Mouse (Mus musculus) heart, embryonic 12.5 days (tissue): ENCODE measurements at regions not wholly inside any gene's neighbourhood (a gene's known extent, or its start where the extent isn't known, plus 50 kb on each side); places are given as distances from the start of the nearest gene placed in this dataset.

Experiments
- ATAC-seq: fragments of 200-750 bp; cut with Nextera tagmentation; 2 replicates; pipeline ENCODE4 v1.8.0; 2017; ENCODE audit warnings: moderate TSS enrichment, moderate library complexity; ENCODE audit not compliant: insufficient number of reproducible peaks, low FRiP score
- H3K27ac ChIP-seq: fragments of 300-500 bp; sonication (generic); 2 replicates; pipeline ENCODE4 v1.5.1; 2016; ENCODE audit warnings: mild to moderate bottlenecking, moderate library complexity; ENCODE audit not compliant: poor library complexity, severe bottlenecking
- H3K27me3 ChIP-seq: fragments of 300-500 bp; sonication (generic); replicated peaks from 2 replicates; pipeline ENCODE4 v1.6.1; 2016; ENCODE audit warnings: mild to moderate bottlenecking, moderate library complexity
- H3K36me3 ChIP-seq: fragments of 300-500 bp; sonication (generic); 2 replicates; pipeline ENCODE4 v1.6.1; 2016; ENCODE audit warnings: mild to moderate bottlenecking, moderate library complexity
- H3K4me1 ChIP-seq: fragments of 300-500 bp; sonication (generic); replicated peaks from 2 replicates; pipeline ENCODE4 v1.6.1; 2016; ENCODE audit warnings: mild to moderate bottlenecking
- H3K4me2 ChIP-seq: fragments of 300-500 bp; sonication (generic); 2 replicates; pipeline ENCODE4 v1.6.1; 2016; ENCODE audit warnings: mild to moderate bottlenecking, moderate library complexity
- H3K4me3 ChIP-seq: fragments of 300-500 bp; sonication (generic); 2 replicates; pipeline ENCODE4 v1.5.1; 2016; ENCODE audit warnings: mild to moderate bottlenecking
- H3K9ac ChIP-seq: fragments of 300-500 bp; sonication (generic); 2 replicates; pipeline ENCODE4 v1.6.1; 2016; ENCODE audit warnings: mild to moderate bottlenecking, moderate library complexity
- H3K9me3 ChIP-seq: fragments of 300-500 bp; sonication (generic); replicated peaks from 2 replicates; pipeline ENCODE4 v1.6.1; 2016; ENCODE audit warnings: mild to moderate bottlenecking, moderate library complexity
- WGBS: fragments of 180-500 bp; shearing (Covaris S2); methylation state at CpG from one replicate; pipeline ENCODE4 v1.1.7; 2016; 5-methylcytosine and 5-hydroxymethylcytosine counted together

GRCm38 (mm10) chr5:4654186-4654585 is 103.6 kb downstream of the Fzd1 start:
- H3K4me1 ChIP-seq, result no peaks in the 10 kb centered on the region
- H3K9ac ChIP-seq, result no peak overlapping the region
- H3K27ac ChIP-seq, result no peak overlapping the region
- H3K4me3 ChIP-seq, result no peak overlapping the region
- H3K4me2 ChIP-seq, result no peak overlapping the region
- no peaks in the 10 kb centered on the region for H3K36me3 ChIP-seq
- no peak for ATAC-seq
- no peaks in the 10 kb centered on the region for H3K27me3 ChIP-seq
- H3K9me3 ChIP-seq, result 0 out of 2 replicates have a peak, but pooled peaks cover 2% of the 10 kb centered on the region

- no peaks in the 10 kb centered on the region for H3K4me1 ChIP-seq
- H3K27ac ChIP-seq, result no peak overlapping the region
- no peaks in the 10 kb centered on the region for H3K9me3 ChIP-seq
- no peaks in the 10 kb centered on the region for H3K27me3 ChIP-seq
- no peak overlapping the region for H3K4me2 ChIP-seq
- WGBS, result 79% methylated on average over 6 of the region's 6 CpGs
- H3K36me3 ChIP-seq, result no peaks in the 10 kb centered on the region
- ATAC-seq, result no peak
- no peak overlapping the region for H3K9ac ChIP-seq
- no peak overlapping the region for H3K4me3 ChIP-seq
These were observed 106.5 kb downstream of the Fzd1 start for GRCm38 (mm10) chr5:4651167-4651955.

- no peaks in the 10 kb centered on the region for H3K36me3 ChIP-seq
- ATAC-seq, result no peak
- 77% methylated on average over 3 of the region's 3 CpGs for WGBS
- no peak overlapping the region for H3K9ac ChIP-seq
- no peaks in the 10 kb centered on the region for H3K4me1 ChIP-seq
- H3K9me3 ChIP-seq, result no peaks in the 10 kb centered on the region
- H3K4me2 ChIP-seq, result no peak overlapping the region
- H3K27me3 ChIP-seq, result no peaks in the 10 kb centered on the region
- H3K4me3 ChIP-seq, result no peak overlapping the region
- H3K27ac ChIP-seq, result no peak overlapping the region
These were observed 107.1 kb downstream of the Fzd1 start for GRCm38 (mm10) chr5:4650709-4651108.

GRCm38 (mm10) chr5:4649858-4650556 is 107.8 kb downstream of the Fzd1 start:
- Histone ChIP-seq H3K27me3 (no peaks in the 10 kb centered on the region), H3K4me2 (no peak overlapping the region), H3K4me3 (no peak overlapping the region), H3K36me3 (no peaks in the 10 kb centered on the region), H3K27ac (no peak overlapping the region), H3K9me3 (no peaks in the 10 kb centered on the region), H3K4me1 (no peaks in the 10 kb centered on the region), H3K9ac (no peak overlapping the region)
- 62% methylated on average over 6 of the region's 6 CpGs for WGBS
- ATAC-seq, result no peak

- H3K27me3 ChIP-seq, result no peaks in the 10 kb centered on the region
- H3K4me1 ChIP-seq, result no peaks in the 10 kb centered on the region
- H3K4me3 ChIP-seq, result no peak overlapping the region
- H3K27ac ChIP-seq, result no peak overlapping the region
- H3K9me3 ChIP-seq, result no peaks in the 10 kb centered on the region
- H3K4me2 ChIP-seq, result no peak overlapping the region
- H3K9ac ChIP-seq, result no peak overlapping the region
- no peaks in the 10 kb centered on the region for H3K36me3 ChIP-seq
- ATAC-seq, result no peak
These were observed 116.8 kb downstream of the Fzd1 start for GRCm38 (mm10) chr5:4641041-4641440.

- WGBS, result 74% methylated on average over 3 of the region's 3 CpGs
- H3K9ac ChIP-seq, result no peak overlapping the region
- no peaks in the 10 kb centered on the region for H3K27me3 ChIP-seq
- ATAC-seq, result no peak
- no peaks in the 10 kb centered on the region for H3K4me1 ChIP-seq
- H3K4me3 ChIP-seq, result no peak overlapping the region
- no peaks in the 10 kb centered on the region for H3K9me3 ChIP-seq
- H3K36me3 ChIP-seq, result no peaks in the 10 kb centered on the region
- no peak overlapping the region for H3K4me2 ChIP-seq
- H3K27ac ChIP-seq, result no peak overlapping the region
These were observed 124.1 kb downstream of the Fzd1 start for GRCm38 (mm10) chr5:4633763-4634162.

GRCm38 (mm10) chr5:4625206-4625605 is 132.6 kb downstream of the Fzd1 start:
- 81% methylated on average over 6 of the region's 6 CpGs for WGBS
- Histone ChIP-seq H3K36me3 (no peaks in the 10 kb centered on the region), H3K9me3 (no peaks in the 10 kb centered on the region), H3K27me3 (no peaks in the 10 kb centered on the region), H3K9ac (no peak overlapping the region), H3K4me3 (no peak overlapping the region), H3K4me2 (no peak overlapping the region), H3K4me1 (no peaks in the 10 kb centered on the region), H3K27ac (no peak overlapping the region)
- ATAC-seq, result no peak

GRCm38 (mm10) chr5:4623625-4624024 is 134.2 kb downstream of the Fzd1 start:
- H3K27ac ChIP-seq, result no peak overlapping the region
- 80% methylated on average over 4 of the region's 4 CpGs for WGBS
- no peaks in the 10 kb centered on the region for H3K27me3 ChIP-seq
- no peak overlapping the region for H3K9ac ChIP-seq
- H3K4me2 ChIP-seq, result no peak overlapping the region
- no peak overlapping the region for H3K4me3 ChIP-seq
- H3K36me3 ChIP-seq, result no peaks in the 10 kb centered on the region
- ATAC-seq, result no peak
- no peaks in the 10 kb centered on the region for H3K4me1 ChIP-seq
- H3K9me3 ChIP-seq, result no peaks in the 10 kb centered on the region

GRCm38 (mm10) chr5:4620513-4621210 is 137.2 kb downstream of the Fzd1 start:
- WGBS, result 87% methylated on average over 4 of the region's 4 CpGs
- no peak overlapping the region for H3K27ac ChIP-seq

GRCm38 (mm10) chr5:4615233-4615632 is 142.6 kb downstream of the Fzd1 start:
- Histone ChIP-seq H3K27me3 (no peaks in the 10 kb centered on the region), H3K4me1 (no peaks in the 10 kb centered on the region), H3K9ac (no peak overlapping the region), H3K9me3 (no peaks in the 10 kb centered on the region), H3K36me3 (no peaks in the 10 kb centered on the region), H3K4me2 (no peak overlapping the region), H3K4me3 (no peak overlapping the region), H3K27ac (no peak overlapping the region)
- ATAC-seq, result no peak
- WGBS, result 82% methylated on average over 2 of the region's 2 CpGs

More at GRCm38 (mm10) chr5:4620513-4621210, 137.2 kb downstream of the Fzd1 start:
- Histone ChIP-seq H3K4me2 (no peak overlapping the region), H3K36me3 (no peaks in the 10 kb centered on the region), H3K9me3 (no peaks in the 10 kb centered on the region), H3K4me3 (no peak overlapping the region), H3K9ac (no peak overlapping the region), H3K27me3 (no peaks in the 10 kb centered on the region), H3K4me1 (no peaks in the 10 kb centered on the region)
- no peak for ATAC-seq

GRCm38 (mm10) chr5:4597471-4597870 is 160.4 kb downstream of the Fzd1 start:
- no peak overlapping the region for H3K4me3 ChIP-seq
- no peaks in the 10 kb centered on the region for H3K36me3 ChIP-seq
- H3K9me3 ChIP-seq, result no peaks in the 10 kb centered on the region
- H3K27me3 ChIP-seq, result no peaks in the 10 kb centered on the region
- WGBS, result 81% methylated on average over 3 of the region's 3 CpGs
- H3K9ac ChIP-seq, result no peak overlapping the region
- no peak for ATAC-seq
- no peak overlapping the region for H3K4me2 ChIP-seq
- H3K4me1 ChIP-seq, result no peaks in the 10 kb centered on the region
- H3K27ac ChIP-seq, result no peak overlapping the region
